Mouse (Mus musculus): ENCODE data around the gene Fgf12. TPM values are rescaled to one million over a fixed set of nuclear protein-coding genes. Genes with fewer than 3 reads are reported as not detected.

Gene Fgf12
- total and polyA plus RNA-seq, 2 experiments from 2014 or later, result 5.2 to 44.8 TPM

DNA sequence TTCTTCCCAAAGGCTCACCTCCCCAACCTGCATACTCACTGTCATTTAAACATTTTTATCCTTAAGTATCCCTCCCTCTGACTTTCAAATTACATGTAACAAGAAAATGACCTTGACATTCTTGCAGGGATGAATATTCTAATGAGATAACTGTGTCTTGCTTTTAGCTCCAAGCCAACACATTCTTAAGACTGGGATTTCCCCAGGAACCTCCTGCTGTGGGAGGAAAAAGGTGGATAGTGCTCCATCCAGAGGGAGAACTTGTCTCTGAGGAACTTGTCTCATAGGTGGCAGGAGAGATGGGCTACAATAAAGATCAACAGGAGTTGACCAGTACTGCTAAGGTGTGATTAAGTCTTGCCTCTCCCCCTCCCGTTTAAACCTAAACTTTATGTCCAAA is 540.5 kb downstream of the Fgf12 start:
- H3K36me3 ChIP-seq (replicated peaks; ENCODE audit: control insufficient read depth, insufficient read depth, low read length), result no peaks in the 10 kb centered on the region
- H3K4me2 ChIP-seq (ENCODE audit: low read depth, low read length), result no peak overlapping the region
- ATAC-seq (ENCODE audit: insufficient read depth, low read depth) (no peak), DNase-seq (ENCODE audit: low spot score) (no peak)
- H3K4me1 ChIP-seq (ENCODE audit: control insufficient read depth, insufficient read depth), result no peaks in the 10 kb centered on the region
- no peak for TF ChIP-seq EP300 (IDR thresholded peaks at IDR 0.05; ENCODE audit: low read depth)
- no peak for TF ChIP-seq CTCF (IDR thresholded peaks at IDR 0.05; ENCODE audit: low read depth)
- no peaks in the 10 kb centered on the region for H3K27me3 ChIP-seq (ENCODE audit: control insufficient read depth, insufficient read depth, low read length)
- no peaks in the 10 kb centered on the region for H3K9me3 ChIP-seq (replicated peaks; ENCODE audit: control insufficient read depth, low read length)
- H3K4me3 ChIP-seq (ENCODE audit: low read depth, low read length), result no peak overlapping the region
- no peak overlapping the region for H3K9ac ChIP-seq (replicated peaks; ENCODE audit: low read depth, low read length)
- no peak overlapping the region for H3K27ac ChIP-seq (ENCODE audit: low read depth)
- WGBS, result 70% methylated on average over 1 of the region's 1 CpGs

DNA sequence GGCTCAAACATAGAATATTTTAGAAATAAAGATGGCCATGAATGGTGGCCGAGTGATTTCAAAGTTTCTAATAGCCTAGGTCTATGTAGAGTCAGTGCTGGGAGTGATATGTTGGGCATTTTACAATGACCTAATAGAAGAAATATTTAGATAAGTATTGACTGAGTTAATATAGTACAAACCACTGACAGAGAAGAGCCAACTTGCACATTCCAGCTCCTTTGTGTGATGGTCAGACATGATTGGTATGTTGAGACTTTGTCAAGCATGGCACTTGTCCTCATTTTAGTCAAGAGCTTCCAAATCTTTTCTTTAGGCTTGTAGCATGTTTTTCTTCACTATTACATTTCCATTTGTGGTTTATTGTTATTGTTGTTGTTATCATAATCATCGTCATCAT is 596.4 kb downstream of the Fgf12 start:
- Histone ChIP-seq H3K36me3 (replicated peaks; ENCODE audit: control insufficient read depth, insufficient read depth, low read length) (no peaks in the 10 kb centered on the region), H3K9me3 (replicated peaks; ENCODE audit: control insufficient read depth, low read length) (no peaks in the 10 kb centered on the region), H3K4me2 (ENCODE audit: low read depth, low read length) (no peak overlapping the region), H3K9ac (replicated peaks; ENCODE audit: low read depth, low read length) (no peak overlapping the region), H3K27ac (ENCODE audit: low read depth) (no peak overlapping the region), H3K27me3 (ENCODE audit: control insufficient read depth, insufficient read depth, low read length) (no peaks in the 10 kb centered on the region), H3K4me1 (ENCODE audit: control insufficient read depth, insufficient read depth) (no peaks in the 10 kb centered on the region), H3K4me3 (ENCODE audit: low read depth, low read length) (no peak overlapping the region)
- DNase-seq (ENCODE audit: low spot score) (no peak), ATAC-seq (ENCODE audit: insufficient read depth, low read depth) (no peak)
- TF ChIP-seq EP300 (IDR thresholded peaks at IDR 0.05; ENCODE audit: low read depth), result no peak
- no peak for TF ChIP-seq CTCF (IDR thresholded peaks at IDR 0.05; ENCODE audit: low read depth)
- 74% methylated on average over 2 of the region's 2 CpGs for WGBS

DNA sequence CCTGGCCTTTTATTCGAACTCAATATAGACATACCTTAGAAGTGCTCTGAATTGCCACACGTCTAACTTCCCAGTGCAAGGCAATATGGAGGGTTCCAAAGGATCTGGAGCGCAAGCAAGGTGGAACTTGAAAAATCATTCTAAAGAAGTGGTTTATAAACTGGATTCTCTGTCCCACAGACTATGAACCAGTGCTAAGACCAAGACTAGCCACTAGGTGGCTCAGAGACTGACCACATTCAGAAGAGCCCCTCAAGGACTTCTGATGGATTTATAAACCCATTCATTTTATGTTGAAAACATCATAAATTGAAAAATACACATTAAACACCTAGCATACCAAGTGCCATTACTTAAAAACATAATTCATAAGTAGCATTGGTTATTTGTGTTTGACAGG is 611.9 kb downstream of the Fgf12 start:
- no peak overlapping the region for H3K4me2 ChIP-seq (ENCODE audit: low read depth, low read length)
- no peak for DNase-seq (ENCODE audit: low spot score)
- H3K27me3 ChIP-seq (ENCODE audit: control insufficient read depth, insufficient read depth, low read length), result no peaks in the 10 kb centered on the region
- no peaks in the 10 kb centered on the region for H3K36me3 ChIP-seq (replicated peaks; ENCODE audit: control insufficient read depth, insufficient read depth, low read length)
- ATAC-seq (ENCODE audit: insufficient read depth, low read depth), result no peak
- H3K9me3 ChIP-seq (replicated peaks; ENCODE audit: control insufficient read depth, low read length), result no peaks in the 10 kb centered on the region
- no peak overlapping the region for H3K27ac ChIP-seq (ENCODE audit: low read depth)
- no peak overlapping the region for H3K4me3 ChIP-seq (ENCODE audit: low read depth, low read length)
- H3K9ac ChIP-seq (replicated peaks; ENCODE audit: low read depth, low read length), result no peak overlapping the region
- WGBS, result 74% methylated on average over 3 of the region's 3 CpGs
- TF ChIP-seq CTCF (IDR thresholded peaks at IDR 0.05; ENCODE audit: low read depth) (peak; percentile 37; the same call in 1 of the 2 replicates), EP300 (IDR thresholded peaks at IDR 0.05; ENCODE audit: low read depth) (no peak)
- H3K4me1 ChIP-seq (ENCODE audit: control insufficient read depth, insufficient read depth), result no peaks in the 10 kb centered on the region

DNA sequence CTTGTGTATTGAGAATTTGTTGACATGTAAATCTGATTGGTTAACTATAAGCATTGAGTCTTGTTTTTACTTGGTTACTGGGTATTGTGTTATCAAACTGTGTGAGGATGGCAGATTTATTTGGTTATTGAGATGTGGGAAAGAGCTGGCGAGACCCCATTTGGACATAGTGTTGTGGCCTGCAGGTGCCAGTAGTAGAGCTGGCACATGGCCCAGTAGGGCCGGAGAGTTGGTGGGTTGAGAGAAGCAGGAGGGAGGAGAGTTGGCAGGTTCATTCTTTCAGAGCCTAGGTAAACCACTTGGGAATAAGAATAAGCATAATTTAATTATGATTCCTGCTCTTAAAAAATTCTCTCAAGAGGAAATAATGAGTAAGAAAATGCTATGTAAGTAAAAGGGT is 625.9 kb downstream of the Fgf12 start:
- H3K9me3 ChIP-seq (replicated peaks; ENCODE audit: control insufficient read depth, low read length), result no peaks in the 10 kb centered on the region
- H3K4me1 ChIP-seq (ENCODE audit: control insufficient read depth, insufficient read depth), result no peaks in the 10 kb centered on the region
- H3K27me3 ChIP-seq (ENCODE audit: control insufficient read depth, insufficient read depth, low read length), result no peaks in the 10 kb centered on the region
- no peak overlapping the region for H3K9ac ChIP-seq (replicated peaks; ENCODE audit: low read depth, low read length)
- H3K27ac ChIP-seq (ENCODE audit: low read depth), result no peak overlapping the region
- ATAC-seq (ENCODE audit: insufficient read depth, low read depth) (no peak), DNase-seq (ENCODE audit: low spot score) (no peak)
- no peaks in the 10 kb centered on the region for H3K36me3 ChIP-seq (replicated peaks; ENCODE audit: control insufficient read depth, insufficient read depth, low read length)
- WGBS, result 57% methylated on average over 2 of the region's 2 CpGs
- H3K4me2 ChIP-seq (ENCODE audit: low read depth, low read length), result no peak overlapping the region
- no peak overlapping the region for H3K4me3 ChIP-seq (ENCODE audit: low read depth, low read length)
- TF ChIP-seq CTCF (IDR thresholded peaks at IDR 0.05; ENCODE audit: low read depth), result no peak
- TF ChIP-seq EP300 (IDR thresholded peaks at IDR 0.05; ENCODE audit: low read depth), result no peak

MicroRNAs within 50 kb of the gene (microRNA counts, 519-probe panel; counts per million panel counts)
- microRNA mmu-miR-690, result not detected

Small RNA genes lying within 50 kb of the gene (microRNA-seq; reads per million reads assigned to microRNA genes)
- gene Mir690, result not detected

Other genes with a start within 250 kb of the Fgf12 start
- gene Mb21d2, start 176.6 kb upstream of the Fgf12 start, total RNA-seq (2014; rRNA removed; ENCODE audit: low replicate concordance), result 8.5 and 15.6 TPM in 2 replicates
- 1.9 and 2.0 TPM in 2 replicates for gene Mb21d2, start 176.6 kb upstream of the Fgf12 start, polyA plus RNA-seq (2015; fragmentation: Nextera tagmentation; extraction: Ambion mirVana)